Mouse (Mus musculus): ENCODE measurements around the gene Lama5.

The Lama5 gene

GRCm38 (mm10) chr2:180225044-180225761 lies 456 bp downstream of the Lama5 start:
- DNase-seq (ENCODE audit: low spot score in 2 of 2): no peak

GRCm38 (mm10) chr2:180224647-180225043 lies 1.0 kb downstream of the Lama5 start:
- DNase-seq (ENCODE audit: low spot score in 2 of 2): no peak

GRCm38 (mm10) chr2:180222250-180222649 lies 3.4 kb downstream of the Lama5 start:
- no peak for DNase-seq (ENCODE audit: low spot score in 2 of 2)

- no peak for DNase-seq (ENCODE audit: low spot score in 2 of 2)
These were observed 4.6 kb downstream of the Lama5 start for GRCm38 (mm10) chr2:180221051-180221450.

- DNase-seq (ENCODE audit: low spot score in 2 of 2): no peak
These were observed 5.5 kb downstream of the Lama5 start for GRCm38 (mm10) chr2:180220165-180220564.

GRCm38 (mm10) chr2:180219145-180219943 lies 6.3 kb downstream of the Lama5 start:
- no peak for DNase-seq (ENCODE audit: low spot score in 2 of 2)

- no peak for DNase-seq (ENCODE audit: low spot score in 2 of 2)
These were observed 7.0 kb downstream of the Lama5 start for GRCm38 (mm10) chr2:180218677-180219076.

- DNase-seq (ENCODE audit: low spot score in 2 of 2): no peak
These were observed 7.4 kb downstream of the Lama5 start for GRCm38 (mm10) chr2:180218241-180218640.

GRCm38 (mm10) chr2:180217587-180217986 lies 8.1 kb downstream of the Lama5 start:
- no peak for DNase-seq (ENCODE audit: low spot score in 2 of 2)

- DNase-seq (ENCODE audit: low spot score in 2 of 2): no peak
These were observed 8.7 kb downstream of the Lama5 start for GRCm38 (mm10) chr2:180216921-180217320.

GRCm38 (mm10) chr2:180215951-180216350 lies 9.7 kb downstream of the Lama5 start:
- DNase-seq (ENCODE audit: low spot score in 2 of 2): no peak

GRCm38 (mm10) chr2:180215011-180215461 lies 10.6 kb downstream of the Lama5 start:
- DNase-seq (ENCODE audit: low spot score in 2 of 2): no peak

GRCm38 (mm10) chr2:180214352-180214978 lies 11.2 kb downstream of the Lama5 start:
- DNase-seq (ENCODE audit: low spot score in 2 of 2): no peak

- DNase-seq (ENCODE audit: low spot score in 2 of 2): no peak
These were observed 13.4 kb downstream of the Lama5 start for GRCm38 (mm10) chr2:180212255-180212654.

GRCm38 (mm10) chr2:180208976-180209375 lies 16.7 kb downstream of the Lama5 start:
- DNase-seq (ENCODE audit: low spot score in 2 of 2): no peak

- no peak for DNase-seq (ENCODE audit: low spot score in 2 of 2)
These were observed 17.8 kb downstream of the Lama5 start for GRCm38 (mm10) chr2:180207840-180208239.

- no peak for DNase-seq (ENCODE audit: low spot score in 2 of 2)
These were observed 19.7 kb downstream of the Lama5 start for GRCm38 (mm10) chr2:180205956-180206280.

GRCm38 (mm10) chr2:180205083-180205955 lies 20.3 kb downstream of the Lama5 start:
- no peak for DNase-seq (ENCODE audit: low spot score in 2 of 2)

GRCm38 (mm10) chr2:180204501-180204900 lies 21.2 kb downstream of the Lama5 start:
- DNase-seq (ENCODE audit: low spot score in 2 of 2): no peak

GRCm38 (mm10) chr2:180202805-180203204 lies 22.9 kb downstream of the Lama5 start:
- no peak for DNase-seq (ENCODE audit: low spot score in 2 of 2)

GRCm38 (mm10) chr2:180202263-180202662 lies 23.4 kb downstream of the Lama5 start:
- no peak for DNase-seq (ENCODE audit: low spot score in 2 of 2)

GRCm38 (mm10) chr2:180201303-180201702 lies 24.4 kb downstream of the Lama5 start:
- no peak for DNase-seq (ENCODE audit: low spot score in 2 of 2)

Measured in frontal cortex, postnatal 14 days (tissue).